Mouse (Mus musculus) heart, adult 2 months (tissue): ENCODE data around the gene Gpr68. TPM values are rescaled to one million over a fixed set of nuclear protein-coding genes. Genes with fewer than 3 reads are reported as not detected.

ENCODE experiments used
- DNase-seq, 2 experiments: peaks; one replicate each; pipeline ENCODE4 v3.0.0; 2021
- H3K27ac ChIP-seq: fragments of 200-600 bp; 2 replicates; pipeline ENCODE4 v1.8.1; 2022
- H3K27me3 ChIP-seq: fragments of 200-500 bp; 2 replicates; pipeline ENCODE4 v1.6.1; 2012; ENCODE audit warnings: mild to moderate bottlenecking, low read length, inconsistent platforms, mixed read lengths; ENCODE audit not compliant: control insufficient read depth, insufficient read depth
- H3K36me3 ChIP-seq: fragments of 200-500 bp; 2 replicates; pipeline ENCODE4 v1.6.1; 2012; ENCODE audit warnings: low read length, inconsistent platforms; ENCODE audit not compliant: control insufficient read depth, insufficient read depth
- H3K4me1 ChIP-seq: fragments of 200-500 bp; 2 replicates; pipeline ENCODE4 v1.6.1; 2011; ENCODE audit warnings: low read length; ENCODE audit not compliant: control insufficient read depth, insufficient read depth
- H3K4me3 ChIP-seq: fragments of 200-600 bp; 2 replicates; pipeline ENCODE4 v1.8.1; 2022
- H3K79me2 ChIP-seq: fragments of 200-500 bp; replicated peaks from 2 replicates; pipeline ENCODE4 v1.6.1; 2012; ENCODE audit warnings: mild to moderate bottlenecking, inconsistent platforms, low read length, moderate library complexity, mixed read lengths; ENCODE audit not compliant: control insufficient read depth, insufficient read depth
- H3K9ac ChIP-seq: fragments of 200-500 bp; 2 replicates; pipeline ENCODE4 v1.6.1; 2012; ENCODE audit warnings: low read depth, mild to moderate bottlenecking, control low read depth, inconsistent platforms, low read length, mixed read lengths
- CTCF ChIP-seq: fragments of 200-600 bp; IDR thresholded peaks from 2 replicates; pipeline ENCODE4 v1.8.1; 2022; ENCODE audit warnings: antibody characterized with exemption, mild to moderate bottlenecking, moderate library complexity
- EP300 ChIP-seq: fragments of 200-500 bp; IDR thresholded peaks from 2 replicates; pipeline ENCODE4 v1.6.1; 2011; ENCODE audit warnings: low read depth, low read length, control low read depth; ENCODE audit not compliant: insufficient read depth
- POLR2A ChIP-seq: fragments of 200-500 bp; IDR thresholded peaks from 2 replicates; pipeline ENCODE4 v1.6.1; 2011; ENCODE audit warnings: mild to moderate bottlenecking, low read depth, low read length, control low read depth; ENCODE audit not compliant: insufficient read depth
- WGBS: fragments of 180-500 bp; shearing (Covaris S2); methylation state at CpG from one replicate; pipeline ENCODE4 v1.1.7; 2018; 5-methylcytosine and 5-hydroxymethylcytosine counted together
- intact Hi-C: fragments of 180-260 bp; cut with DNase I; formaldehyde crosslinking; loops from one replicate; pipeline ENCODE4 v1.15.1; 2025
- polyA plus RNA-seq: library from polyadenylated mRNA; depleted of rRNA; stranded (reverse); fragments of >200 nt; gene quantifications from 2 replicates; pipeline ENCODE4 v1.2.3, GENCODE M21; 2012
- total RNA-seq, 2 experiments: library from RNA; stranded (reverse); gene quantifications; 2 replicates each; pipeline ENCODE4 v1.2.3; 2021

Gpr68 gene
- total and polyA plus RNA-seq, 3 experiments: 0.14 to 0.80 (median 0.16) TPM

DNA sequence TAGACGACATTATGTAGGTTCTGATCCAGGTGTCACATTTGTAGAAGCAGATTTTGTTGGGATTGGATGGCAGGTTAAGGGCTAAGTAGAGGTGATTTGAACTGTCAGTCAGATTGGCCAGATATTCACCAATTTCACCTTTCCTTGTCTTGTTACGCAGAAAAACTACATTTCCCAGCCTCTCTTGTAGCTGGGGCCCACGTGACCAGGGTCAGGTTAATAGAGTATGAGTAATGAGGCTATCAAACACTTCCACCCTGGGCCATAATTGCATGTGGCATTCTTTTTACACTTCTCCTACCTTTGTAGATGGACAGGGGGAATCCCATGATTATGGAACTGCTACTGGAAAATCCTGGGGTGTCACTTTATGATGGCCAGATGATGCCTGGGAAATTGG, 34.4 kb downstream of the Gpr68 start:
- H3K4me3 ChIP-seq: no peak overlapping the region
- intact Hi-C loops: no loop called here
- 92% methylated on average over 3 of the region's 3 CpGs for WGBS

DNA sequence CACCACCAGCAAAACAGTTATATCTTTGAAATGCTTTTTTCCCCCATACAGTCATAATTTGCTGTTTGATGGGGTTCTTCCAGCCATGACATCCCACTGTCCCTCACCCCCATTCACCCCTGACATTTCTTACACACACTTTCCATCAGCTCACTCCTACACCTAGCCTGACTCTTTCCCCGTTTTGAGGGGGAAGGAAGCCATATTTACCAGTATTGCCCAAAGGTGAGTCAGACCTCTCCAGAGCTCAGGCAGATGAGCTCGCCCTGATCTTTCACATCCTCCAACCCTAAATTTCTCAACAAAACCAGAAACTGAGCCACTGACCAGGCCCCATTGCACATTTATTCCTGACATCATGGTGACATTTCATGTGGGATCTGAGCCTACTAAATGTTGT, 36.2 kb downstream of the Gpr68 start:
- DNase-seq: no peak
- Histone ChIP-seq H3K9ac (no peak overlapping the region), H3K27me3 (no peaks in the 10 kb centered on the region), H3K79me2 (no peaks in the 10 kb centered on the region), H3K4me1 (peaks cover 3% of the 10 kb centered on the region), H3K4me3 (no peak overlapping the region), H3K36me3 (no peaks in the 10 kb centered on the region), H3K27ac (no peak overlapping the region)
- intact Hi-C loops: no loop called here
- WGBS: 79% methylated on average over 2 of the region's 2 CpGs
- TF ChIP-seq POLR2A (no peak), EP300 (no peak), CTCF (no peak)

More for the DNA sequence above, 34.4 kb downstream of the Gpr68 start:
- Histone ChIP-seq H3K9ac (no peak overlapping the region), H3K27me3 (no peaks in the 10 kb centered on the region), H3K36me3 (no peaks in the 10 kb centered on the region), H3K27ac (no peak overlapping the region), H3K4me1 (peaks cover 3% of the 10 kb centered on the region), H3K79me2 (no peaks in the 10 kb centered on the region)
- TF ChIP-seq CTCF: no peak
- TF ChIP-seq EP300: no peak
- no peak for TF ChIP-seq POLR2A
- DNase-seq: no peak

DNA sequence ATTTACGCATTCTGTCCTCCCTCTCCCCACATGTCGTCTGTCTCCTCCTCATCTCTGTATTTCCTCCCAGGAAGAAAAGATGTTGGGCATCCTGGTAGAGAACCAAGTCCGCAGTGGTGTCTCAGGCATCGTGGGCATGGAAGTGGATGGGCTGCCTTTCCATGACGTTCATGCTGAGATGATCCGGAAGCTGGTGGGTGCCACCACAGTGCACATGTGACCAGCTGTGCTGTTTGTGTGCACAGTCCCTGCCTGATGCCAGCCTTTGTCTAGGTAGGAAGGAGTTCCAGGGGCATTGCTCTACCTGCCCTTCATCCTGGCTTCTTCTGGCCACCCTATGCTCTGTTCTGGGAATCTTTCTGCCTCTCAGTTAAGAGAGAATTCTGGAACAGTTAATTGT, 36.8 kb downstream of the Gpr68 start:
- no peak overlapping the region for H3K27ac ChIP-seq
- no peaks in the 10 kb centered on the region for H3K36me3 ChIP-seq
- H3K27me3 ChIP-seq: no peaks in the 10 kb centered on the region
- WGBS: 94% methylated on average over 6 of the region's 6 CpGs
- no peak overlapping the region for H3K9ac ChIP-seq
- no peak overlapping the region for H3K4me3 ChIP-seq
- no peaks in the 10 kb centered on the region for H3K79me2 ChIP-seq
- intact Hi-C loops: no loop called here
- H3K4me1 ChIP-seq: peaks cover 3% of the 10 kb centered on the region
- DNase-seq: no peak
- TF ChIP-seq POLR2A: no peak
- no peak for TF ChIP-seq EP300
- TF ChIP-seq CTCF: no peak

DNA sequence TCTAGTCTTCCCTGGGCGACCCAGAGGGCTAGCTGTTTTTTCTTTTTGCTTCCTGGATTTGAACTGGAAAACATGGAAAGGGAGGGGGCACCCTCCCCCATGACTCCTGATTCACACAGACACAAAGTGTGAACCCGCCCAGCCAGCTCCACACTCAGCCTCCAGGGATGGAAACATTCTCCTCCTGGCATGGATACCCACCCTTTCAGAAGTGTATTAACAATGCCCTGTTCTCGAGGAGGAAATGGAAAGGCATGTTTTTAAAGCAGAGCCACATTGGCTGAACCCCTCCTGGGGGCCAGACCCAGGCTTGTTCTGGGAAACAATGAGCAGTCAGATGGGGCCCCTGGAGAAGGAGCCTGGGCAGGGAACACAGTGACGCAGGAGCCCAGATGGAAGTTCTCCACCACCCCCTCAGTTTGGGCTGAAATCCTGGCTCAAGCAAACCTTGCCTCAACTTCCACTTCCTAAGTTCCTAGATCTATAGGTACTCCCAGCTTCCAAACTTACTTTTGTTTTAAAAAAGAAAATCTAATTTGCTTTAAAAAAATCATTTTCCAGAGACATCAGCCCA, 39.9 kb downstream of the Gpr68 start:
- H3K27ac ChIP-seq: no peak overlapping the region
- TF ChIP-seq POLR2A: no peak
- TF ChIP-seq EP300: no peak
- TF ChIP-seq CTCF: no peak
- no peaks in the 10 kb centered on the region for H3K36me3 ChIP-seq
- no peak overlapping the region for H3K9ac ChIP-seq
- intact Hi-C loops: loop anchor here (10.0 kb wide), 1 partner anchor 1037 kb away; no protein-coding TSS in a partner anchor
- H3K79me2 ChIP-seq: no peaks in the 10 kb centered on the region
- H3K27me3 ChIP-seq: no peaks in the 10 kb centered on the region
- WGBS: 64% methylated on average over 4 of the region's 4 CpGs
- DNase-seq: no peak
- peaks cover 2% of the 10 kb centered on the region for H3K4me1 ChIP-seq
- no peak overlapping the region for H3K4me3 ChIP-seq

DNA sequence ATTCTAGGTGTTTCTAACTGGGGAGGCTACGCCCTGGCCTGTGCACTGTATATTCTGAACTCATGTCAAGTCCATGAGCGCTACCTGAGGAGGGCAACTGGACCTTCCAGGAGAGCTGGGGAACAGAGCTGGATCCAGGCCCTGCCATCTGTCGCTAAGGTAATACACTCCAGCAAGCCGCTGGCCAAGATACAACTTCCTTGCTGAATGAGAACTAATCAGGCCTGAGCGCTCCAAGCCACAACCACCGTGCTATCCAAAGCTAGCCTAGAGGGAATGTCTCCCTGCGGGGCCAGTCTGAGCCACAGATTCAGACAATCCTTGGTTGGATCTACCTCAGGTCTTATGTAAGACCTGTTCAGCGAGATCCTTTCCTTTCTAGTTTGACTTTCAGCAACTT, 40.9 kb downstream of the Gpr68 start:
- H3K27ac ChIP-seq: no peak overlapping the region
- no peaks in the 10 kb centered on the region for H3K79me2 ChIP-seq
- 91% methylated on average over 8 of the region's 8 CpGs for WGBS
- no peaks in the 10 kb centered on the region for H3K27me3 ChIP-seq
- H3K36me3 ChIP-seq: no peaks in the 10 kb centered on the region
- no peak overlapping the region for H3K4me3 ChIP-seq
- TF ChIP-seq POLR2A (no peak), CTCF (no peak), EP300 (no peak)
- no peak for DNase-seq
- intact Hi-C loops: loop anchor here (10.0 kb wide), 1 partner anchor 1038 kb away; no protein-coding TSS in a partner anchor
- H3K9ac ChIP-seq: no peak overlapping the region
- H3K4me1 ChIP-seq: no peaks in the 10 kb centered on the region

DNA sequence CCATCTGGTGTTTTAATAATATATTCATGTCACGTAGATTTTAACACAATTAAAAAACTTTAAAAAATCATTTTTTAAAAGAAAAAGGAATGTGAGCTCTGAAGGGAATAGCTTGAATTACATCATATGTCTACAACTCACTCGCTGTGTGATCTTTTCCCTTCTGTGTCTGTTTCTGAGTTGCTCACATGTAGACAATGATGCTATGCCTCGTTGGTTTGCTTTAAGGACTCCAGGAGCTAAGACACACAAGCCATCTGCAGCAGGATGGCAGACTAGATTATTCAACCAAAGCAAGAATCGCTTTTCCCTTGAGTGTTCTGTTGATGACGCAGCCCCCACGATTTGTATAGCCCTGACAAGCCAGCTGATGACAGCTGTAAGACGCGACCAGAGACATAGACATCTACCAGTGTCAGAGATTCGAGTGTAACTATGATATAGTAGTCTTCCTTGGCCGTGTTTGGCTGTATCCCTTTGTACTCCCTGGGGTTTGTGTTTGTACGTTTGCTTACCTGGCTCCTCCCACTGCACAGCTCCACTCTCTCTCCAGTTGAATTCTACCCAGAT, 42.4 kb downstream of the Gpr68 start:
- Histone ChIP-seq H3K27ac (no peak overlapping the region), H3K9ac (no peak overlapping the region), H3K27me3 (no peaks in the 10 kb centered on the region), H3K36me3 (no peaks in the 10 kb centered on the region), H3K79me2 (no peaks in the 10 kb centered on the region), H3K4me1 (no peaks in the 10 kb centered on the region), H3K4me3 (no peak overlapping the region)
- intact Hi-C loops: loop anchor here (10.0 kb wide), 1 partner anchor 1039 kb away; no protein-coding TSS in a partner anchor
- DNase-seq: no peak
- no peak for TF ChIP-seq CTCF
- no peak for TF ChIP-seq EP300
- no peak for TF ChIP-seq POLR2A
- WGBS: 68% methylated on average over 11 of the region's 11 CpGs
